Mouse (Mus musculus) C2C12 (cell line): ENCODE results near the gene Leprot. TPM values are rescaled to one million over a fixed set of nuclear protein-coding genes. Genes with fewer than 3 reads are reported as not detected.

Experiments used
- H3K27me3 ChIP-seq: one replicate; pipeline ENCODE4 v1.6.1; 2011; ENCODE audit not compliant: control insufficient read depth, insufficient read depth, insufficient read length
- H3K36me3 ChIP-seq: one replicate; pipeline ENCODE4 v1.6.1; 2011; ENCODE audit not compliant: control insufficient read depth, insufficient read depth
- H3K4me3 ChIP-seq: one replicate; pipeline ENCODE4 v1.5.1; 2011; ENCODE audit warnings: mild to moderate bottlenecking, control low read depth; ENCODE audit not compliant: poor library complexity, insufficient read depth, severe bottlenecking
- H3K79me2 ChIP-seq: one replicate; pipeline ENCODE4 v1.6.1; 2011; ENCODE audit not compliant: control insufficient read depth, insufficient read depth
- H3K79me3 ChIP-seq: one replicate; pipeline ENCODE4 v1.6.1; 2011; ENCODE audit warnings: low read depth, control low read depth
- H3ac ChIP-seq: one replicate; pipeline ENCODE3; 2011; ENCODE audit warnings: low read depth; ENCODE audit not compliant: control insufficient read depth, insufficient read length
- CEBPB ChIP-seq: IDR thresholded peaks from one replicate; pipeline ENCODE4 v1.6.1; 2011; ENCODE audit warnings: low read depth, mild to moderate bottlenecking, control low read depth, moderate library complexity
- CTCF ChIP-seq: IDR thresholded peaks from one replicate; pipeline ENCODE4 v1.5.1; 2011; ENCODE audit not compliant: control insufficient read depth, insufficient read depth, insufficient read length
- FOSL1 ChIP-seq: IDR thresholded peaks from one replicate; pipeline ENCODE4 v1.8.0; 2011; ENCODE audit warnings: mild to moderate bottlenecking, low read length; ENCODE audit not compliant: poor library complexity, insufficient read depth, severe bottlenecking
- MAX ChIP-seq: IDR thresholded peaks from one replicate; pipeline ENCODE4 v1.6.1; 2011; ENCODE audit warnings: mild to moderate bottlenecking, control low read depth
- MYOD1 ChIP-seq: IDR thresholded peaks from one replicate; pipeline ENCODE4 v1.6.1; 2011; ENCODE audit warnings: low read depth; ENCODE audit not compliant: control insufficient read depth, insufficient read length
- MYOG ChIP-seq: IDR thresholded peaks from one replicate; pipeline ENCODE4 v1.6.1; 2011; ENCODE audit not compliant: control insufficient read depth, insufficient read length; ENCODE audit errors: extremely low read depth
- USF1 ChIP-seq: IDR thresholded peaks from one replicate; pipeline ENCODE4 v1.6.1; 2011; ENCODE audit warnings: low read depth, mild to moderate bottlenecking, control low read depth, moderate library complexity
- polyA plus RNA-seq: library from polyadenylated mRNA; unstranded; fragments of >200 nt; fragmentation: generic; extraction: Trizol; gene quantifications from one replicate; pipeline ENCODE4 v1.2.1, GENCODE M21; 2012; ENCODE audit warnings: missing spikeins

Gene Leprot
- polyA plus RNA-seq, 1 experiment: 41.2 TPM

GRCm38 (mm10) chr4:101650961-101651360, 3.4 kb downstream of the Leprot start:
- H3K27me3 ChIP-seq: no peaks in the 10 kb centered on the region
- H3K4me3 ChIP-seq: no peak overlapping the region
- peaks cover 11% of the 10 kb centered on the region for H3K79me3 ChIP-seq
- no peak overlapping the region for H3ac ChIP-seq
- no peaks in the 10 kb centered on the region for H3K36me3 ChIP-seq
- peaks cover 37% of the 10 kb centered on the region for H3K79me2 ChIP-seq
- TF ChIP-seq CEBPB: no peak
- TF ChIP-seq FOSL1: no peak
- TF ChIP-seq MYOG: no peak
- TF ChIP-seq USF1: no peak
- TF ChIP-seq MAX: no peak
- TF ChIP-seq CTCF: no peak
- no peak for TF ChIP-seq MYOD1

DNA sequence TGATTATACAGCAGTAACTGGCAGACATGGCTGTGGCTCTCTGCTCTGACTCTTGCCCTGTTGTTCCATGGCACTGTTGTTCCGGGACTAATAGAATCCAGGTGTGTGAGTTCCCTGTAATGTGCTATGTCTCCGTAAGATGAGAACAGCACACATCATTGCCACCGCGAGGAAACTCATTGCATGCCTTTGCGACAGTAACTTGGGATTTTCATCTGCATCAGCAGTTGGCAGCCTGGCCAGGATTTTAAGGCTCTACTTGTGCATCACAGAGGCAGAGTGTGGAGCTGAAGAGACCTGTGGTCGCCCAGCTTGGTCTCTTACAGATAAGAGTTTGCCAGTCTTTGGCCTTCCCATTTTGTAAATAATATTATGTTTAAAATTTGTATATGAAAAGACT, 6.7 kb downstream of the Leprot start:
- Histone ChIP-seq H3K27me3 (no peaks in the 10 kb centered on the region), H3K79me3 (peaks cover 4% of the 10 kb centered on the region), H3K79me2 (peaks cover 25% of the 10 kb centered on the region), H3K36me3 (peaks cover 14% of the 10 kb centered on the region), H3K4me3 (no peak overlapping the region), H3ac (no peak overlapping the region)
- no peak for TF ChIP-seq MAX
- no peak for TF ChIP-seq USF1
- no peak for TF ChIP-seq CEBPB
- TF ChIP-seq MYOD1: no peak
- TF ChIP-seq MYOG: no peak

DNA sequence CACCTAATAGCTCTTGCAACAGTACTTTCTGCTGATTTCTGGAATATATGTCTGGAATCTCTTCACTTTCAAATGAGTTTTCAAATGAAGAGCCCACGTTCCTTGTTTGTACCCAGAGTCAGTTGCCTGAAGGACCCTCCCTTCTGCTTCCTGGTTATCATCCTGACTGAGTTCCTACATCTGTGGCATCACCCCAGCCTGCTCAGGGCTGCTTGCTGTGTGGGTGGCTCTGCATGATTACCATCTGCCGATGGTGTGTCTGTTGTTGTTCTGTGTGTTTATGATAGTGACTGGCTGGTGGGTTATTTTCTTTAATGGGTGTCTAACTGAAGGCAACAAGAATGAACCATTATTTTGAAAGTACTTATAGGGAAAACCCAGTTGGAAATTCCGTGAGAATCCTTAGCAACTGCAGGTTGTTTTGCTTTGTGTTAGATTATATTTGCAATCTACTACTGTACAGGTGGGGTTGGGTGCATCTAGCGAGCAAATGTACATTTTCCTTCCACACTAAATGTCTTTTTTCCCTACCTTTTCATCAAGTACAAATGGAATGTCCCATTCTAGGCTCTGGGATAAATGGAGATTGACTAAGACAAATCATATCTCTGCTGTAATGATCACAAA, 7.4 kb downstream of the Leprot start:
- H3K27me3 ChIP-seq: no peaks in the 10 kb centered on the region
- H3ac ChIP-seq: no peak overlapping the region
- H3K4me3 ChIP-seq: no peak overlapping the region
- H3K79me2 ChIP-seq: peaks cover 19% of the 10 kb centered on the region
- TF ChIP-seq USF1 (no peak), CEBPB (no peak), FOSL1 (no peak), MAX (no peak), MYOG (no peak), CTCF (no peak), MYOD1 (no peak)
- peaks cover 1% of the 10 kb centered on the region for H3K79me3 ChIP-seq
- peaks cover 14% of the 10 kb centered on the region for H3K36me3 ChIP-seq

DNA sequence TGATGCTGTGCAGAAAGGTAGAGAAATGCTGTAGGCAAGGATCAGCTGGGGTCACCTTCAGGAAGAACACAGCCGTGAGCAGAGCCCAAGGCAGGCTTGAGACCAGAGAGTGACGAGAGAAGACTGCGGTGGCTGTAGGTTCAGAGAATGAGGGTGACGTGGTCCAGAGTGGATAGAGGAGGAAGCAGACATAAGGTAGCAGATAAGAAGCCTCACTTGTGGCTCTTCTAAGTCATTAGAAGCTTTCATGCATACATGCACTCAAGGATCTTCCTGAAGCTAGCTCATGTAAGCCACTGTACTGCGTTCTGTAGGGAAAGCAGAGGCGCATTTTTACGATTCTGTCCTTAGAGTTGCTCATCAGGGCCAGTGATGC, 7.9 kb downstream of the Leprot start:
- Histone ChIP-seq H3ac (no peak overlapping the region), H3K79me3 (peaks cover 1% of the 10 kb centered on the region), H3K36me3 (peaks cover 14% of the 10 kb centered on the region), H3K4me3 (no peak overlapping the region), H3K79me2 (peaks cover 14% of the 10 kb centered on the region), H3K27me3 (no peaks in the 10 kb centered on the region)
- no peak for TF ChIP-seq MAX
- TF ChIP-seq CEBPB: no peak
- TF ChIP-seq FOSL1: no peak
- no peak for TF ChIP-seq USF1
- TF ChIP-seq MYOG: no peak
- no peak for TF ChIP-seq CTCF
- no peak for TF ChIP-seq MYOD1

DNA sequence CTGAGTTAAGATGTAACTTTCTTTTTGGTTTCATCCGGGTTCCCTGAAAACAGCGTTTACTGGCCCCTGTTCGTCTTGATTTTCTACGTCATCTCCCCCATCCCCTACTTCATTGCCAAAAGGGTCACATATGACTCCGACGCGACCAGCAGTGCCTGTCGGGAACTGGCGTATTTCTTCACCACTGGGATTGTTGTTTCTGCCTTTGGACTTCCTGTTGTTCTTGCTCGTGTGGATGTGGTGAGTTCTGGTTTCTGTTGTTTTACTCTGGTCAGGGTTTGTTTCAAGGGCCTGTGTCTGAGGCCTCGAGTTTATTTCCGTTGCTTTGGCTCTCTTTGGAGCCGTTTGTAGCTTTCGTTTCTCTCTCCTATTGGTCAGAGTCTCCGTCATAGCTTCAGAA, 8.5 kb downstream of the Leprot start:
- TF ChIP-seq CEBPB: no peak
- TF ChIP-seq USF1: no peak
- TF ChIP-seq MAX: no peak
- H3ac ChIP-seq: no peak overlapping the region
- no peaks in the 10 kb centered on the region for H3K79me3 ChIP-seq
- peaks cover 18% of the 10 kb centered on the region for H3K36me3 ChIP-seq
- H3K79me2 ChIP-seq: peaks cover 9% of the 10 kb centered on the region
- no peak overlapping the region for H3K4me3 ChIP-seq
- no peaks in the 10 kb centered on the region for H3K27me3 ChIP-seq

- no peaks in the 10 kb centered on the region for H3K27me3 ChIP-seq
- H3K79me3 ChIP-seq: no peaks in the 10 kb centered on the region
- no peak overlapping the region for H3K4me3 ChIP-seq
- H3ac ChIP-seq: no peak overlapping the region
- H3K79me2 ChIP-seq: no peaks in the 10 kb centered on the region
- TF ChIP-seq CEBPB: no peak
- no peak for TF ChIP-seq USF1
- peaks cover 18% of the 10 kb centered on the region for H3K36me3 ChIP-seq
Measured at GRCm38 (mm10) chr4:101656956-101657570, 9.5 kb downstream of the Leprot start.
